Mouse (Mus musculus): Measurements from ENCODE around the gene Nlrp6. TPM values are rescaled to one million over a fixed set of nuclear protein-coding genes. Genes with fewer than 3 reads are reported as not detected.

Gene Nlrp6
- polyA plus RNA-seq, 1 experiment from 2014 or later: 0.28 TPM

DNA sequence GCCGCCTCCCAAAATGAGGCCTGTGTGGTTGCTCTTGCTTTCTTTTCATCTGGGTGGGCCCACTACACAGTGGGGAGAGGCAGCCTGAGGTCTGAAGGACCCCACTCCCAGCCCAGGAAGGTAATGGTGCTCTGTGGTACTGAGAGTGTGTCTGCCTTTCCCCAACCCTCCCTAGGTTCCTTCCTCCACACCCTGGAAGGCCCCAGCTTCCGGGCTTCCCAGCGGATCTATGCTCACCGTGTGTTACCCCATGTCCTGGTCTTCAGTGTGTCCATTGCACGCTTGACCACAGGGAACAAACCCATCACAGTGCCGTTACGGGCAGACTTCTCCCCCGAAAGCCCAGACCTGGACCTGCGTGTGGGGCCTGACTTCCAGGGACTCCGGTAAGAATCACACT lies 22.1 kb downstream of the Nlrp6 start:
- Histone ChIP-seq H3K9ac (replicated peaks) (no peak overlapping the region), H3K4me3 (no peak overlapping the region), H3K4me2 (replicated peaks) (no peak overlapping the region), H3K27me3 (no peaks in the 10 kb centered on the region), H3K36me3 (no peaks in the 10 kb centered on the region), H3K4me1 (peaks cover 13% of the 10 kb centered on the region), H3K9me3 (no peaks in the 10 kb centered on the region), H3K27ac (replicated peaks) (no peak overlapping the region)
- no peak for ATAC-seq (replicated peaks)
- 94% methylated on average over 10 of the region's 10 CpGs for WGBS

DNA sequence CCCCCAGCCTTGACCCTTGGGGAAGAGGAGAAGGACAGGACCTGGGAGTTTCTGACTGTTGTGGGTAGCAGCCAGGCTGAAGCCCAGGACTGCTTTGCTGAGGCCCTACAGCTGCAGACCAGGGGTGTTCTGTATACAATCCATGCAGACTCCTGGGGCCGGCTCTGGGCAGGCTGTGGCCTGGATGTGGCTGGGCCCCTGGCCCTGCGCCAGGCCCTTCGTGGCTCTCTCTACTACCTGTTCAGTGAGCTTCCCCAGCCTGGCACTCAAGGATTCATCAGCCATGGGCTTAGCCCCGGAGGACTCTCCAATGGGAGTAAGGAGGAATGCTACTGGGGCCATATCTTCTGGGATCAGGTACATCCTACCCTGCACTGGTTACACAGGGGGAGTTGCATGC lies 22.7 kb downstream of the Nlrp6 start:
- peaks cover 13% of the 10 kb centered on the region for H3K4me1 ChIP-seq
- 91% methylated on average over 4 of the region's 4 CpGs for WGBS
- H3K36me3 ChIP-seq: no peaks in the 10 kb centered on the region
- no peak overlapping the region for H3K27ac ChIP-seq (replicated peaks)
- H3K4me2 ChIP-seq (replicated peaks): no peak overlapping the region
- ATAC-seq (replicated peaks): no peak
- H3K27me3 ChIP-seq: no peaks in the 10 kb centered on the region
- no peak overlapping the region for H3K4me3 ChIP-seq
- H3K9ac ChIP-seq (replicated peaks): no peak overlapping the region
- H3K9me3 ChIP-seq: no peaks in the 10 kb centered on the region

DNA sequence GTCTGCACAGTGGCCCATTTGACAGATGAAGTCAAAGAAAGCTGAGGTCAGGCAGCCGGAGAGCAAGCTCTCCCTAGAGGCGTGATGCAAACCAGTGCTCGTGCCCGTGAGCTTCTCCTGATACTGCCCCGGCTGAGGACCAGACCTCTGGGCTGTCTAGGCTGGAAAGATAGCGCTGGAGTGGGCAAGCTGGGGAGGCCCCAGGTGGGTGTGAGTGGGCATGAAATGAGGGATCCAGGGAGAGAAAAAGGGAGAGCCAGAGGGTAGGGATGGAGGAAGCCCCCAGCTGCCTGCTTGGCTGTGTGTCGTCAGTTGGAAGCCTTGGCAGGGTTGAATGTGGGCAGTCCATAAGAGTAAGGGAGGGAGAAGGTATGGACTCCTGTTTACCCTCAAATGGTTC lies 23.5 kb downstream of the Nlrp6 start:
- no peak for ATAC-seq (replicated peaks)
- Histone ChIP-seq H3K9ac (replicated peaks) (no peak overlapping the region), H3K9me3 (no peaks in the 10 kb centered on the region), H3K27ac (replicated peaks) (no peak overlapping the region), H3K4me2 (replicated peaks) (no peak overlapping the region), H3K4me1 (peaks cover 13% of the 10 kb centered on the region), H3K36me3 (no peaks in the 10 kb centered on the region), H3K27me3 (no peaks in the 10 kb centered on the region), H3K4me3 (no peak overlapping the region)
- WGBS: 86% methylated on average over 7 of the region's 7 CpGs

DNA sequence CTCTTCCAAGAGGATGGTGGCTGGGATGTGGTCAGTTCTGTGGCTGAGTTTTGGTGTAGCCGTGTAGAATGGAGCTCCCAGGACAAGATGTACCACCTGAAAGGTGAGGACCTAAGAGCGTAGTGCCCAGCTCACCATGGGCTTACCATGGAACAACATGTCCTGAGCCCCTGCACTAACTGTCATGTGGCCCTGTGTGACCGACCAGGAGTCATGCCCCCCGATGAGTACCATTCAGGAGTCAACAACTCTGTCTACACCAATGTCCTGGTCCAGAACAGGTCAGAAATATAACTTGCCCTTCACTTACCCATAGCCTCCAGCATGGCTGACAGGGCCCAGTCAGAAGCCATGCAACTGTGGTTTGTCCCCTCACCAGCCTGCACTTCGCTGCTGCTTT lies 24.5 kb downstream of the Nlrp6 start:
- Histone ChIP-seq H3K4me3 (no peak overlapping the region), H3K27ac (replicated peaks) (no peak overlapping the region), H3K4me1 (peaks cover 13% of the 10 kb centered on the region), H3K36me3 (no peaks in the 10 kb centered on the region), H3K27me3 (no peaks in the 10 kb centered on the region), H3K9ac (replicated peaks) (no peak overlapping the region), H3K9me3 (no peaks in the 10 kb centered on the region), H3K4me2 (replicated peaks) (no peak overlapping the region)
- no peak for ATAC-seq (replicated peaks)
- WGBS: 94% methylated on average over 5 of the region's 5 CpGs

DNA sequence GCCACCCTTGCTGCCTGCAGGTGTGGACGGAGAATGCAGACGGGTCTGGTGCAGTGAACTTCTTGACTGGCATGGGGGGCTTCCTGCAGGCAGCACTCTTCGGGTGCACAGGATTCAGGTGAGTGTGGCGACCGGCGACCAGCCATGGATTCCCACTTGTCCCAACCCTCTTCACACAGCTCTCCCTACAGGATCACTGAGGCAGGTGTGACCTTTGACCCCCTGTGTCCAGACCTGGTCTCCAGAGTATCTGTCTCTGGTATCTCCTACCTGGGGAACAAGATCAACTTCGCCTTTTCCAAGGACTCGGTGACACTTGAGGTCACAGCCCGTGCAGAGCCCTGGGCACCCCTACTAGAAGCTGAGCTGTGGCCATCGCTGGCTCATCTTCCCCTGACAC lies 25.6 kb downstream of the Nlrp6 start:
- H3K4me3 ChIP-seq: no peak overlapping the region
- ATAC-seq (replicated peaks): no peak
- H3K9ac ChIP-seq (replicated peaks): no peak overlapping the region
- peaks cover 10% of the 10 kb centered on the region for H3K4me1 ChIP-seq
- H3K27me3 ChIP-seq: no peaks in the 10 kb centered on the region
- H3K27ac ChIP-seq (replicated peaks): no peak overlapping the region
- H3K4me2 ChIP-seq (replicated peaks): no peak overlapping the region
- H3K36me3 ChIP-seq: no peaks in the 10 kb centered on the region
- no peaks in the 10 kb centered on the region for H3K9me3 ChIP-seq
- WGBS: 96% methylated on average over 10 of the region's 10 CpGs

DNA sequence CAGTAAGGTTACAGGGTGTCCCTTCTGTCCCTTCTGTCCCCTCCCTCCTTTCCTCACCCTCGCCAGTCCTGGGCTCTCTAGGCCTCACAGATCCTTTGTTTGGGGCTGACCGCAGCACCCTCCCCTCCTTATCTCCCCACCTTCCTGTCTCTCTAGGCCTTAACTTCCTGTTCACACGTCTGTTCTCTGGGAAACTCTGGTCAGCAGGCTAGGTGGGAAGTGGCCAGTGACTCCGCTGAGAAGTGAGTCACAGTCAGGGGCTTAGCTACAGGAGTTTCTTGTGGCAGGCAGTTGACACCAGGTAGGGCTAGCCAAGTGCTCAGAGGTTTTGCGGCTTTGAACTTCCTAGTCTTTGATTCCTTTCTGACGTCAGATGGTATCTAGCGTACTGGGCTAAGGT lies 26.3 kb downstream of the Nlrp6 start:
- H3K27me3 ChIP-seq: no peaks in the 10 kb centered on the region
- peaks cover 6% of the 10 kb centered on the region for H3K4me1 ChIP-seq
- no peak for ATAC-seq (replicated peaks)
- no peak overlapping the region for H3K4me2 ChIP-seq (replicated peaks)
- H3K36me3 ChIP-seq: no peaks in the 10 kb centered on the region
- no peak overlapping the region for H3K4me3 ChIP-seq
- 84% methylated on average over 7 of the region's 7 CpGs for WGBS
- no peak overlapping the region for H3K9ac ChIP-seq (replicated peaks)
- H3K9me3 ChIP-seq: no peaks in the 10 kb centered on the region
- no peak overlapping the region for H3K27ac ChIP-seq (replicated peaks)

DNA sequence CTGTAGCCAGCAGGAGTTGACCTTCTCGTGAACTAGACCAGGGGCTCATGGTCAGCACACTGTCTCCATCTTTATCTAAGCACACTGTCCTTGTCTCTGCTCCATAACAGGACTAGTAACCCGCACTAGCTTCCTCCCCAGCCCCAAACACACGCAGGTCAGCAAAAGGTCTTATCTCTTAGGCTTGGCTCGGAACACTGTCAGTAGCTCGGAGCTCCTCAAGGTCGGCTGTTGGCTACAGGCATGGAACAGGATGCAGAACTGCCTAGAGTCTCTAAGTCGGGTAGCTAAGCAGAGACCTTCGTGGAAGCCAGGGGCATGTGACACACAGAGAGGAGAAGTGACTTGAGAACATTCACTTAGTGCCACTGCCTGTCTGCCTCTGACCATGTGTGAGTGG lies 27.5 kb downstream of the Nlrp6 start:
- no peak overlapping the region for H3K27ac ChIP-seq (replicated peaks)
- H3K4me2 ChIP-seq (replicated peaks): no peak overlapping the region
- no peaks in the 10 kb centered on the region for H3K36me3 ChIP-seq
- 94% methylated on average over 8 of the region's 8 CpGs for whole genome bisulfite sequencing
- no peaks in the 10 kb centered on the region for H3K9me3 ChIP-seq
- H3K4me1 ChIP-seq: no peaks in the 10 kb centered on the region
- ATAC-seq (replicated peaks): no peak
- no peak overlapping the region for H3K4me3 ChIP-seq
- H3K27me3 ChIP-seq: no peaks in the 10 kb centered on the region
- H3K9ac ChIP-seq (replicated peaks): no peak overlapping the region

DNA sequence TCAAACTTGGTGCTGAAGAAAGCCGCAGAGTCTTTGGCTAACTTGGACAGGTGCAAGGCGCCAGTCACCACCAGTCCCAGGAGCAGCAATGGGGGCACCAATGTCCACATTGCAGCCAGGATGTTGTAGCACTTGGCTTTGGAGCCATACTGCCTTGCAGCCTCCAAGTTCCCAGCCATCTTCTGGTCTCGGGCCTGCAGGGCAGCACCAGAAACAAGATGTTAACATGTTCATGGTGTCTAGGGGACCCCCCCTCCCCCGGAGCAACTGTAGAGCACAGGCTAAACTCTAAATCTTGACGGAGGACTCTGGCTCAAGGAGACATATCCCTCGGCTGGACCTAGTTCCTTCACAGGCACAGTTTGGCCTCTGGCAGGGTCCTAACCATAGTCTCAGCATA lies 28.6 kb downstream of the Nlrp6 start:
- Histone ChIP-seq H3K27ac (replicated peaks) (no peak overlapping the region), H3K9ac (replicated peaks) (no peak overlapping the region), H3K4me3 (no peak overlapping the region), H3K27me3 (no peaks in the 10 kb centered on the region), H3K9me3 (no peaks in the 10 kb centered on the region), H3K4me2 (replicated peaks) (no peak overlapping the region), H3K36me3 (no peaks in the 10 kb centered on the region), H3K4me1 (no peaks in the 10 kb centered on the region)
- 90% methylated on average over 6 of the region's 6 CpGs for WGBS
- no peak for ATAC-seq (replicated peaks)

DNA sequence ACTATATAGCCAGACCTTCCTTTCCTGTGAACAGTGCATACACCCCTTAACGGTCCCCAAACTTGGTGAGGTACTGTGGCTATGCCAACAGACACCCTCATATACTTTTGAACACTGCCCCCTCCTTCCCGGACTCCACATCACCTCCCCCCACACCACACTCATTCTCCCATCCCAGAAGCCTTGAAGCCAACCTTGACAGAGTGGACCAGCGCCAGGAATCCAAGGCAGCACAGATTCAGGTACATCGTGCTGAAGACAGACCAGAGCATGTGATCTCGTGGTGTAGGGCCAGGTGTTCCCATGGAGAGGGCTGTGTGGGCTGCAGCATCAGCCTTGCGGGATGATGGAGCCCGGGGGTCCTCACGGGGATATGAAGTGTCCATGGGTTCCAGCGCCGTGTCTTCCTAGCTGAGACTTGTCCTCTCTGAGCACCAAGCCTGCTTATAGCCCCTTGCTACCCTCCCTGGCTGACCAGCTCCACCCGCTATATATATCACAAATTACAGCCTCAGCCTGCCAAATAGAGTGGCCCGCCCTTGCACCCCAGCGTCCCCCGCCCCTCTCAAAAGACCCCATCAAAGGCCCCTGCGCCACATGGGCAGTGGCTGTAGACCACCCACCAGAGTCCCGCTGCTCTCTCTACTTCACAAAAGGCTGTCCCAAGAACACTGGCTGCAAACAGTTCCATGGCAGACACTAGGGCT lies 29.3 kb downstream of the Nlrp6 start, which contains the start of gene Ifitm5:
Ifitm5 (minus strand) TSS at position 468 of the 707 bp plus-strand sequence.
- no peak within 1 kb of the TSS for H3K9ac ChIP-seq (replicated peaks)
- WGBS: 70% methylated on average over 16 of the region's 16 CpGs

DNA sequence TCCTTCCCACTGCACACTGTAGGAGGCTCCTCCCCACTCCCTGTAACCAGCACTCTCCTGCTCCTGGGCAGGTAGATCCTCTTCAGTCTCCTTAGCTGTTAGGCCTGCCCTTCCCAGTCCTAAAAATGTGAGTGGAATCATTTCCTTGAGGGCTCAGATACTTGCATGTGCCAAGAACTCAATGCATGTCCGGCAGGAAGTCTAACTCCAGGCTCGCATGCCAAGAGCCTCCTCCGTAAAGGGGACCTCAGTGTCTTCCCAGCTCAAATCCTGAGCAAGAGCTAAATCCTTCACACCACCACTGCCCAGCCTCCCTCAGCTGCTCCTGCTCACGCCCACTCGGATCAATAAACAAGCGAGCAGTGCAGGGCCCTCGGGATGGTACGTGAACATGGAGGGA lies 30.3 kb downstream of the Nlrp6 start:
- Histone ChIP-seq H3K36me3 (no peaks in the 10 kb centered on the region), H3K27me3 (no peaks in the 10 kb centered on the region), H3K4me2 (replicated peaks) (no peak overlapping the region), H3K9ac (replicated peaks) (no peak overlapping the region), H3K9me3 (no peaks in the 10 kb centered on the region), H3K4me1 (peaks cover 4% of the 10 kb centered on the region; the same call in 1 of the 2 replicates), H3K27ac (replicated peaks) (no peak overlapping the region), H3K4me3 (no peak overlapping the region)
- WGBS: 67% methylated on average over 8 of the region's 8 CpGs
- no peak for ATAC-seq (replicated peaks)

More for the DNA sequence above, 29.3 kb downstream of the Nlrp6 start, which contains the start of gene Ifitm5:
- no peak for ATAC-seq (replicated peaks)
- no peaks in the 10 kb centered on the region for H3K36me3 ChIP-seq
- no peaks in the 10 kb centered on the region for H3K9me3 ChIP-seq
- no peaks in the 10 kb centered on the region for H3K4me1 ChIP-seq
- H3K27ac ChIP-seq (replicated peaks): no peak within 1 kb of the TSS
- H3K27me3 ChIP-seq: no peaks in the 10 kb centered on the region
- H3K4me2 ChIP-seq (replicated peaks): no peak within 1 kb of the TSS
- no peak within 1 kb of the TSS for H3K4me3 ChIP-seq

DNA sequence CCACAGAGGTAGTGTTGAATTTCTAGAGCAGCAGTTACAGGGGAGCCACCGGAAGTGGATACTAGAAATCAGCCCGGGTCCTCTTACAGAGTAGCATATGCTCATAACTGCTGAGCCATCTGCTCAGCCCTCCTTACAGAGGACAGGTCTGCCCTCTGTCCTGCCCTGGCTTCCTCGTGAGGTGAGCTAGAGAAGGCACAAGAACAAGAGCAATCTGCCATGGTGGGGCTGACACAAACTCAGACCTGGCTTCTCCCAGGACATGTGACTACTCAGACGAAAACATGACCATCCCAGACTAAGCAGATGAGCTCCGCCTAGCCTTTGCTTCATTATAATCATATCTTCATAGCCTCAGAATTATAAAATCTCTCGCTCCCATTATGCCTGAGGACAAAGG lies 31.1 kb downstream of the Nlrp6 start:
- Histone ChIP-seq H3K4me3 (no peak overlapping the region), H3K9ac (replicated peaks) (no peak overlapping the region), H3K36me3 (no peaks in the 10 kb centered on the region), H3K4me1 (peaks cover 4% of the 10 kb centered on the region; the same call in 1 of the 2 replicates), H3K27me3 (no peaks in the 10 kb centered on the region), H3K9me3 (no peaks in the 10 kb centered on the region), H3K4me2 (replicated peaks) (no peak overlapping the region), H3K27ac (replicated peaks) (no peak overlapping the region)
- 89% methylated on average over 6 of the region's 6 CpGs for WGBS
- ATAC-seq (replicated peaks): no peak

DNA sequence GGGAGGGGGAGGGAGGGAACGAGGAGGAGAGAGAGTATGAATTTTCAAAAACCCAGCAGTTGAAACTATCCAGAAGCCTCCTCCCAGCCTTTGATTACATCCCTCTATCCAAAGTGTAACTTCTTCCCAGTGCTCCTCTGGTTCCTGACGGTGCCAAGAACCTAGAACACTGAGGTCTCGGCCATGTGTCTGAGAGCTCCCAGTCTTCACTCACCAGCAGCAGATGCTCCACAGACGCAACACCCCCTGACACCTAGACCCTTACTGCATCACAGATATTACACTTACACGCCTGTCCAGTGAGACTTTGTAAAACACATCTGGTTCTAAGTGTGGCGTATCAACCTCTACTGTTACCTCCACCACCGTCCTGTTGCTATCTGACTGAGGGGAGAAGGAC lies 31.7 kb downstream of the Nlrp6 start:
- H3K4me1 ChIP-seq: peaks cover 4% of the 10 kb centered on the region; the same call in 1 of the 2 replicates
- no peaks in the 10 kb centered on the region for H3K27me3 ChIP-seq
- 89% methylated on average over 7 of the region's 7 CpGs for WGBS
- H3K9ac ChIP-seq (replicated peaks): no peak overlapping the region
- no peaks in the 10 kb centered on the region for H3K9me3 ChIP-seq
- H3K4me3 ChIP-seq: no peak overlapping the region
- no peak overlapping the region for H3K4me2 ChIP-seq (replicated peaks)
- H3K36me3 ChIP-seq: no peaks in the 10 kb centered on the region
- H3K27ac ChIP-seq (replicated peaks): no peak overlapping the region
- ATAC-seq (replicated peaks): no peak

DNA sequence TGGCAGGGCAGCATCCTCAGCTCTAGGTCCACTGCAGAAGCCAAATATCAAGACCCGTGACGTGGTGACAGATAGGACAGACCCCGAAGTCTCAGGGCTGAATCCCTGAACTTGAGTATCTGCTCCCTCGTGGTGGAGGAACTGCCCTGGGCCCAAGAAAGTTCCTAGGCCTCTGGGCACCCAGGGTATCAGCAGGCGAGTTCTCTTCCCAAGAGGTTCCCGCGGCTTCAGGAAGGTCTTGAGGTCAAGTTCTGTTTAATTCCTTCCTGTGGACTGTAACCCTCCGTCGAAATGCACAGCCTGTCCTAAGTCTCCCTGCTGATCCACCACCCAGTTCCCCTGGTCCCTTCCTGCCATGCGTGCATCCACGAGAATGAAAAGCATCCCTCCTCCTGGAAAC lies 32.4 kb downstream of the Nlrp6 start:
- ATAC-seq (replicated peaks): no peak
- Histone ChIP-seq H3K36me3 (no peaks in the 10 kb centered on the region), H3K9me3 (no peaks in the 10 kb centered on the region), H3K4me1 (peaks cover 4% of the 10 kb centered on the region; the same call in 1 of the 2 replicates), H3K4me3 (no peak overlapping the region), H3K27me3 (no peaks in the 10 kb centered on the region), H3K4me2 (replicated peaks) (no peak overlapping the region), H3K27ac (replicated peaks) (no peak overlapping the region), H3K9ac (replicated peaks) (no peak overlapping the region)
- WGBS: 91% methylated on average over 11 of the region's 11 CpGs
